Mouse (Mus musculus) brain, embryonic 14.5 days (tissue): ENCODE results near the gene Olfr653. TPM values are rescaled to one million over a fixed set of nuclear protein-coding genes. Genes with fewer than 3 reads are reported as not detected.

ENCODE experiments used
- DNase-seq: peaks from one replicate; pipeline ENCODE4 v3.0.0-alpha.2; 2011; ENCODE audit warnings: low read depth
- CTCF ChIP-seq: fragments of 200-500 bp; IDR thresholded peaks from 2 replicates; pipeline ENCODE4 v1.5.1; 2012; ENCODE audit warnings: inconsistent platforms, mild to moderate bottlenecking, moderate library complexity, borderline replicate concordance; ENCODE audit not compliant: insufficient read depth, insufficient read length; ENCODE audit errors: extremely low read depth
- POLR2A ChIP-seq: fragments of 200-500 bp; IDR thresholded peaks from 2 replicates; pipeline ENCODE4 v1.6.1; 2012; ENCODE audit warnings: mild to moderate bottlenecking, inconsistent platforms, borderline replicate concordance; ENCODE audit not compliant: poor library complexity, insufficient read depth, insufficient read length, severe bottlenecking; ENCODE audit errors: extremely low read depth
- polyA plus RNA-seq: library from polyadenylated mRNA; depleted of rRNA; stranded (reverse); fragments of >200 nt; gene quantifications from 2 replicates; pipeline ENCODE4 v1.2.3, GENCODE M21; 2012; rRNA removed

Olfr653 gene
- polyA plus RNA-seq, 1 experiment, result not detected

GRCm38 (mm10) chr7:104624494-104624893, 47.4 kb downstream of the Olfr653 start, which contains the start of gene Olfr657:
TSS of gene Olfr657 (plus strand) at chr7:104624794.
- TF ChIP-seq CTCF, result no peak
- no peak for TF ChIP-seq POLR2A
- DNase-seq, result no peak

Other genes with a start within 250 kb of the Olfr653 start
- gene Trim34b, start 247.8 kb upstream of the Olfr653 start, polyA plus RNA-seq, result 0.08 TPM in 1 of 2 replicates, not detected in the other
- gene Trim12c, start 224.0 kb upstream of the Olfr653 start, polyA plus RNA-seq, result 1.1 and 1.8 TPM in 2 replicates
- 0.03 and 0.06 TPM in 2 replicates for gene Trim30b, start 207.4 kb upstream of the Olfr653 start, polyA plus RNA-seq
- gene Trim30c, start 176.5 kb upstream of the Olfr653 start, polyA plus RNA-seq, result not detected in 2 replicates
- gene Trim30a, start 112.1 kb upstream of the Olfr653 start, polyA plus RNA-seq, result 0.64 and 0.79 TPM in 2 replicates
- gene Trim30d, start 69.5 kb upstream of the Olfr653 start, polyA plus RNA-seq, result 0.21 and 0.33 TPM in 2 replicates
- gene Olfr651, start 27.2 kb upstream of the Olfr653 start, polyA plus RNA-seq, result not detected in 2 replicates
- gene Olfr652, start 16.4 kb upstream of the Olfr653 start, polyA plus RNA-seq, result not detected in 2 replicates
- not detected in 2 replicates for gene Olfr654, start 9.7 kb downstream of the Olfr653 start, polyA plus RNA-seq
- not detected in 2 replicates for gene Olfr655, start 24.5 kb downstream of the Olfr653 start, polyA plus RNA-seq
- gene Olfr656, start 36.6 kb downstream of the Olfr653 start, polyA plus RNA-seq, result not detected in 2 replicates
- gene Olfr657, start 47.5 kb downstream of the Olfr653 start, polyA plus RNA-seq, result not detected in 2 replicates
- gene Olfr658, start 70.0 kb downstream of the Olfr653 start, polyA plus RNA-seq, result 0.04 and 0.08 TPM in 2 replicates
- gene Olfr659, start 89.4 kb downstream of the Olfr653 start, polyA plus RNA-seq, result not detected in 2 replicates
- not detected in 2 replicates for gene Olfr661, start 109.2 kb downstream of the Olfr653 start, polyA plus RNA-seq
- gene Usp17le, start 200.2 kb downstream of the Olfr653 start, polyA plus RNA-seq, result not detected in 2 replicates